Mouse (Mus musculus) midbrain, embryonic 11.5 days (tissue): ENCODE measurements around the gene Cog7. TPM values are rescaled to one million over a fixed set of nuclear protein-coding genes. Genes with fewer than 3 reads are reported as not detected.

Experiments used
- ATAC-seq: fragments of 200-750 bp; cut with Nextera tagmentation; 2 replicates; pipeline ENCODE4 v1.8.0; 2017; ENCODE audit warnings: moderate TSS enrichment, moderate library complexity; ENCODE audit not compliant: low FRiP score
- DNase-seq: peaks from one replicate; pipeline ENCODE4 v3.0.0; 2015; ENCODE audit warnings: low spot score; ENCODE audit errors: missing footprints
- H3K27ac ChIP-seq: fragments of 300-500 bp; sonication (generic); 2 replicates; pipeline ENCODE4 v1.5.1; 2014; ENCODE audit warnings: low read depth, low read length
- H3K27me3 ChIP-seq: fragments of 300-500 bp; sonication (generic); 2 replicates; pipeline ENCODE4 v1.6.1; 2014; ENCODE audit warnings: mild to moderate bottlenecking, low read length, moderate library complexity, mixed read lengths; ENCODE audit not compliant: control insufficient read depth, insufficient read depth
- H3K36me3 ChIP-seq: fragments of 300-500 bp; sonication (generic); 2 replicates; pipeline ENCODE4 v1.6.1; 2014; ENCODE audit warnings: mild to moderate bottlenecking, low read length, moderate library complexity, mixed read lengths; ENCODE audit not compliant: control insufficient read depth, insufficient read depth
- H3K4me1 ChIP-seq: fragments of 300-500 bp; sonication (generic); 2 replicates; pipeline ENCODE4 v1.6.1; 2014; ENCODE audit warnings: low read length; ENCODE audit not compliant: control insufficient read depth, insufficient read depth
- H3K4me2 ChIP-seq: fragments of 300-500 bp; sonication (generic); 2 replicates; pipeline ENCODE4 v1.6.1; 2014; ENCODE audit warnings: mild to moderate bottlenecking, moderate library complexity
- H3K4me3 ChIP-seq: fragments of 300-500 bp; sonication (generic); 2 replicates; pipeline ENCODE4 v1.5.1; 2014; ENCODE audit warnings: low read depth, low read length
- H3K9ac ChIP-seq: fragments of 300-500 bp; sonication (generic); 2 replicates; pipeline ENCODE4 v1.6.1; 2014; ENCODE audit warnings: low read length
- H3K9me3 ChIP-seq: fragments of 300-500 bp; sonication (generic); 2 replicates; pipeline ENCODE4 v1.6.1; 2016; ENCODE audit warnings: low read length; ENCODE audit not compliant: control insufficient read depth
- WGBS: fragments of 180-500 bp; shearing (Covaris S2); extraction: QIAGEN DNeasy Blood & Tissue Kit; methylation state at CpG from one replicate; pipeline ENCODE4 v1.1.7; 2014; 5-methylcytosine and 5-hydroxymethylcytosine counted together
- polyA plus RNA-seq: library from polyadenylated mRNA; unstranded; fragments of >200 nt; fragmentation: Nextera tagmentation; extraction: Ambion mirVana; gene quantifications from 2 replicates; pipeline ENCODE4 v1.2.1, GENCODE M21; 2014

Cog7 gene
- polyA plus RNA-seq, 1 experiment from 2014 or later = 14.5 TPM

GRCm38 (mm10) chr7:121896689-121897088 lies 84.8 kb downstream of the Cog7 start:
- H3K9me3 ChIP-seq = no peaks in the 10 kb centered on the region
- H3K9ac ChIP-seq = no peak overlapping the region
- no peak overlapping the region for H3K27ac ChIP-seq
- H3K27me3 ChIP-seq = no peaks in the 10 kb centered on the region
- ATAC-seq (no peak), DNase-seq (no peak)
- 54% methylated on average over 6 of the region's 6 CpGs for WGBS
- H3K4me2 ChIP-seq = no peak overlapping the region
- H3K4me1 ChIP-seq = peaks cover 3% of the 10 kb centered on the region
- no peak overlapping the region for H3K4me3 ChIP-seq
- no peaks in the 10 kb centered on the region for H3K36me3 ChIP-seq

GRCm38 (mm10) chr7:121890636-121891360 lies 90.7 kb downstream of the Cog7 start:
- Histone ChIP-seq H3K4me1 (no peaks in the 10 kb centered on the region), H3K9ac (no peak overlapping the region)
- 94% methylated on average over 13 of the region's 13 CpGs for WGBS

DNA sequence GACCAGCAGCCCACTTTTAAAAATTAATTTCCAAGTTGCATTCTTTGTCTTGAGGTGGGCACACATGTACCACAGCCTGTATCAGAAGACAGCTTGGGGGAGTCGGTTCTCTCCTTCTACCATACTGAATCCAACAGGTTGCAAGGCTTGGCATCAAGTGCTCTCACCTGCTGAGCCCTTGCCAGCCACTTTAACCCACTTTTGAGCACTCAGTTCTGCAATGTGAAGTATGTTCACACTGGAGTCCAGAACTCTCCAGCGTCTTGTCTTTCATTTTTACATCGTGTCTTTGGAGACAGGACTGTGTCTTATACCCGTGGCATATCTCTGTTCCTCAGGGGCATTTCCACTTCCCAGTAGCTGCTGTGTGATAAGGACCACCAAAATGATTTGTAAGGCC lies 101.3 kb downstream of the Cog7 start:
- no peaks in the 10 kb centered on the region for H3K27me3 ChIP-seq
- H3K9me3 ChIP-seq = no peaks in the 10 kb centered on the region
- H3K4me3 ChIP-seq = no peak overlapping the region
- H3K4me1 ChIP-seq = no peaks in the 10 kb centered on the region
- no peaks in the 10 kb centered on the region for H3K36me3 ChIP-seq
- ATAC-seq (no peak), DNase-seq (no peak)
- H3K27ac ChIP-seq = no peak overlapping the region
- WGBS = 90% methylated on average over 4 of the region's 4 CpGs
- H3K4me2 ChIP-seq = no peak overlapping the region
- H3K9ac ChIP-seq = no peak overlapping the region

More at GRCm38 (mm10) chr7:121890636-121891360, 90.7 kb downstream of the Cog7 start:
- ATAC-seq (no peak), DNase-seq (no peak)
- no peak overlapping the region for H3K27ac ChIP-seq
- H3K9me3 ChIP-seq = no peaks in the 10 kb centered on the region
- H3K36me3 ChIP-seq = no peaks in the 10 kb centered on the region
- no peak overlapping the region for H3K4me3 ChIP-seq
- H3K4me2 ChIP-seq = no peak overlapping the region
- no peaks in the 10 kb centered on the region for H3K27me3 ChIP-seq

DNA sequence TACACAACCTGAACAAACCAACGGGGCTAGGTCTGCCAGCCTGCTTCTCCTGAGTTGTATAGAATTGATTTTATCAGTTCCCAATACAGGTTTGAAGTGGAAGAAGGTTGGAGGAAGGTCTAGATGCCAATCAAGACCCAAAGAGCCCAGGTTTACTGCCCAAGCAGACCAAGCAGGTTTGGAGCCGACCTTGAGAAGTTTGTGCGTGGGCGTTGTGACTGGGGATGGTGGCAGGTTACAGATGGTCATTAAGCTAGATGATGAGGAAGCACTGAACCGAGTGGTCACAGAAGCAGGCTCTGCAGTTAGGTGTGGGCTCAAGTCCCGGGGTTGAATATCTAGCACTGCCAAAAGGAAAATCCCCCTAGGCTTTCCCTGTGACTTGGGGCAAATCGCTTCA lies 106.7 kb downstream of the Cog7 start:
- Histone ChIP-seq H3K9me3 (no peaks in the 10 kb centered on the region), H3K27me3 (no peaks in the 10 kb centered on the region), H3K36me3 (no peaks in the 10 kb centered on the region), H3K9ac (no peak overlapping the region), H3K4me3 (no peak overlapping the region), H3K27ac (no peak overlapping the region), H3K4me2 (no peak overlapping the region), H3K4me1 (no peaks in the 10 kb centered on the region)
- 90% methylated on average over 7 of the region's 7 CpGs for WGBS
- no peak for DNase-seq
- ATAC-seq = no peak

- Histone ChIP-seq H3K27me3 (no peaks in the 10 kb centered on the region), H3K9me3 (no peaks in the 10 kb centered on the region), H3K4me1 (no peaks in the 10 kb centered on the region), H3K27ac (no peak overlapping the region), H3K4me3 (no peak overlapping the region), H3K9ac (no peak overlapping the region), H3K4me2 (no peak overlapping the region), H3K36me3 (no peaks in the 10 kb centered on the region)
- no peak for ATAC-seq
- no peak for DNase-seq
- 60% methylated on average over 3 of the region's 3 CpGs for WGBS
These were observed 107.5 kb downstream of the Cog7 start for GRCm38 (mm10) chr7:121873998-121874397.

- Histone ChIP-seq H3K27me3 (no peaks in the 10 kb centered on the region), H3K4me2 (no peak overlapping the region), H3K4me3 (no peak overlapping the region), H3K36me3 (no peaks in the 10 kb centered on the region), H3K9ac (no peak overlapping the region), H3K9me3 (no peaks in the 10 kb centered on the region), H3K27ac (no peak overlapping the region), H3K4me1 (no peaks in the 10 kb centered on the region)
- DNase-seq = no peak
- WGBS = 79% methylated on average over 3 of the region's 3 CpGs
- ATAC-seq = no peak
These were observed 109.9 kb downstream of the Cog7 start for GRCm38 (mm10) chr7:121871631-121872030.

GRCm38 (mm10) chr7:121864858-121865585 lies 116.5 kb downstream of the Cog7 start, which contains the start of gene Scnn1b:
TSS of gene Scnn1b (plus strand) at chr7:121865038.
- peaks cover 2% of the 10 kb centered on the region; the same call in 1 of the 2 replicates for H3K4me1 ChIP-seq
- 5% methylated on average over 39 of the region's 42 CpGs for WGBS
- H3K27ac ChIP-seq = no peak within 1 kb of the TSS
- H3K36me3 ChIP-seq = no peaks in the 10 kb centered on the region
- peak; percentile 87 for DNase-seq
- 0 out of 2 replicates have a peak within 1 kb of the TSS, but pooled peaks have one; percentile 12 for H3K9ac ChIP-seq
- H3K27me3 ChIP-seq = peaks cover 16% of the 10 kb centered on the region
- no peaks in the 10 kb centered on the region for H3K9me3 ChIP-seq
- peak within 1 kb of the TSS; percentile 27 for H3K4me3 ChIP-seq
- peak; percentile 24; the same call in 1 of the 2 replicates for ATAC-seq
- peak within 1 kb of the TSS; percentile 48 for H3K4me2 ChIP-seq

DNA sequence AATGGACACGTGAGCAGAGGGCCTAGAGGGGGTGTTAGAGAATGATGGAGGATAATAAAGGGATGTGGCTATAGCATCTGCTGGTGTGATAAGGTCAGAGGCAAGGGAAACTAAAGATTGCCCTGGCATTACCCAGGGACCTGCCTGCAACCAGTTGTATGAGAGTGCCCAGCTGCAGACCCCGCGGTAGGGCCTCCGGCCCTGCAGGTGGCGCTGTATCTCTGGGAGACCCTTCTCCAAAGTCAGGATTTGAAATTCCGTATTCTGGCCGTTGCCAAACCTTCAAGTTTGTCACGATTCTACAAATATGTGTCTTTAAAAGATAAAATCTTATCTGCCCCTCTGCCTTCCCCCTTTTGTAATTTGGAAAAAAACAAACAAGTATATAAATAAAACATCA lies 122.6 kb downstream of the Cog7 start:
- Histone ChIP-seq H3K9ac (no peak overlapping the region), H3K4me3 (no peak overlapping the region), H3K36me3 (no peaks in the 10 kb centered on the region), H3K9me3 (no peaks in the 10 kb centered on the region), H3K4me2 (no peak overlapping the region), H3K27ac (no peak overlapping the region), H3K4me1 (no peaks in the 10 kb centered on the region), H3K27me3 (no peaks in the 10 kb centered on the region; the same call in 1 of the 2 replicates)
- no peak for ATAC-seq
- 90% methylated on average over 8 of the region's 8 CpGs for WGBS
- no peak for DNase-seq

DNA sequence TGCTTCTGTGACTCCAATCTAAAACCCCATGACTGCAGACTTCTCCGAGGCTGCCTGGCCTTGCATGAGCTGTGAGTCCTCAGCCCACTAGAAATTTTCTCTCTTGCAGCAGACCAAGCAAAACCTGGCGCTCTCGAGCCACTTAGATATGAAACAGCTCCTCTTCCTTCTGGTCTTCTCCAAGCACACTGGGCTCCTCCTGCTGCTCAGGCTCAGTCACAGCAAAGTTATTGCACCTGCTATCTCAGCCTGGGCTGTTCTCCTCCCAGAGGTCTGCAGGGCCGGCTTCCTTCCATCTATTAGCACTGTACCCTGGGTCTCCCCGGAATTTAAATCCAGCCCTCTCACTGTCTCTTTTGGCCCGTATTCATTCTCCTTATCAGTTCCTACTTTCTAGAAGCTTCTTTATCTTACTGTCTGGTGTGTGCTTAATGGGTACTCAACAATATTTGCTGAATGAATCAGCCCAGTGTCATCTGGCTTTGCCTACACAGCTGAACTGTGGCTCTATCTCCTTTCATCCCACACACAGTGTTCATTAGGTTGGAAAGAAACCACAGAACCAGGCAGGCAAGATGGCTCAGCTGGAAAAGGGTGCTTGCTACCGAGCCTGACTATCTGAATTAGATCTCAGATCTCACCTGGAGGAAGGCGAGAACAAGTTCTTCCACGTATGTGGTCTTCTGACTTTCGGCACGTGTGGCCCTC lies 124.2 kb downstream of the Cog7 start:
- no peaks in the 10 kb centered on the region for H3K9me3 ChIP-seq
- DNase-seq = no peak
- no peak overlapping the region for H3K4me2 ChIP-seq
- H3K4me3 ChIP-seq = no peak overlapping the region
- H3K27ac ChIP-seq = no peak overlapping the region
- H3K36me3 ChIP-seq = no peaks in the 10 kb centered on the region
- no peaks in the 10 kb centered on the region for H3K4me1 ChIP-seq
- no peak for ATAC-seq
- 94% methylated on average over 11 of the region's 11 CpGs for WGBS
- no peaks in the 10 kb centered on the region for H3K27me3 ChIP-seq
- H3K9ac ChIP-seq = no peak overlapping the region
